Mouse (Mus musculus): ENCODE results near the gene Tmem208.

DNA sequence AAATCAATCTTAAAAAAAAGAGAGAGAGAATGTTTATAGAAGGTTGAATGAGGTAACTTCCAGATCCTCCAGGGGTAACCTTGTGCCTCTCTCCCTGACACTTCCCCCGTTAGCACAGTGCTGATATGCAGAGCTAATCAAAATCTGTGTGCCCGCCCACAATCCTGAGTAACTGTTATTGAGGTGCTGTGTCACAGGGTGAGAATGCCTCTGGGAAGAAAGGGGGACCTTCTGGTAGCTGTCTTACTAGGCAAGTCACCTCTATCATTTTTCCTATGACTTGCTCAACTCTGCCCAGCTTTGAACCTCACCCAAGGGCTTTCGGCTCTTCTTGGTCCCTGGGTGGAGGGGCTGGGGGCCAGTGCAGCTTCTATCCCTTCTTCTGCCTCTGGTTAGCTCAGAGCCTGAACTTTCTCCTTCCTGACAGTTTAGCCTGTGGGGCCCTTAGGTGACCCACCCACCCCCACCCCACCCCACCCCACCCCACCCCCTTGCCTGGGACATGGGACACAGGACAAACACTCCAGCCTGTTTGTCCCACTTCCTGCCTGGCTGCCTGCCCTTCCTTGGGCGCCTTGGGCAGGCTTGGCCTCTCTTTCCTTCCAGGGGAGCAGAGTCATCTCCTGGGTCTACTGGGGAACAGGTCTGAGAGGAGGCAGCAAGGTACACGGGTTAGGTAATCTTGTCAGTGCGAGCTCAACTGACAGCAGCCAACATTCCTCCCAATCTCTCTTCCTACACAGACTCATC, 13.9 kb downstream of the Tmem208 start:
- TF ChIP-seq POLR2A (IDR thresholded peaks at IDR 0.05; ENCODE audit: low read depth, low read length) (no peak), CTCF (IDR thresholded peaks at IDR 0.05; ENCODE audit: extremely low read depth, insufficient read depth, insufficient read length, insufficient replicate concordance) (no peak)
